Mouse (Mus musculus) ES-Bruce4 (cell line): ENCODE data around the gene Epha3.

ENCODE experiments used
- CTCF ChIP-seq: IDR thresholded peaks from one replicate; pipeline ENCODE4 v1.8.1; 2011; ENCODE audit warnings: low read depth, low read length
- POLR2A ChIP-seq: IDR thresholded peaks from one replicate; pipeline ENCODE4 v1.8.1; 2011; ENCODE audit warnings: low read length; ENCODE audit not compliant: insufficient read depth

DNA sequence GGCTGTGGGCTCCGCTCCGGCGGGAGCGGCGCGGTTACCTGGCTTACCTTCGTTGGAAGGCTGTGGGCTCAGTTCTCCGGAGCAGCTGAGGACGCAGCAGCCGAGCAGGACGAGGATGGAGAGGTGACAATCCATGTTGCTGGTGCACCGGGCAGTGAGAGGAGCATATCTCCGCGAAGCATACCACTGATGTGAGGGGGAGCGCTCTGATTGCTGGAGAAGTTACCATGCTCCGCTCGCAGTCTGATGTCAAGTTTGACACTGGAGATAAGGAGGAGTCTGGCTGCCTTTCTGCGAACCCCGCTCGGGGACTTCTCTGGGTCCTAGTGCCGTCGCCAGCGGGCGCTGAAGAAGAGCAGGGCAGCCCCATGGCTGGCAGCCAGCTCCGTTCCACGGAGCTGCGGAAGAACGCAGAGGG lies at the start of gene Epha3:
- TF ChIP-seq POLR2A (no peak), CTCF (no peak)
